Mouse (Mus musculus) liver, postnatal 0 days (tissue): ENCODE measurements around the gene Eif6.

Experiments
- CTCF ChIP-seq: sonication (generic); IDR thresholded peaks from 2 replicates; pipeline ENCODE4 v1.5.1; 2016; ENCODE audit warnings: antibody characterized with exemption, low read depth
- EP300 ChIP-seq: IDR thresholded peaks from 2 replicates; pipeline ENCODE4 v1.6.1; 2016; ENCODE audit warnings: antibody characterized with exemption, low read depth, mild to moderate bottlenecking

GRCm38 (mm10) chr2:155784534-155784933 lies 42.2 kb downstream of the Eif6 start:
- TF ChIP-seq CTCF (no peak), EP300 (no peak)
